Mouse (Mus musculus) thymus, adult 2 months (tissue): Measurements from ENCODE around the gene Tgm5.

ENCODE experiments used
- CTCF ChIP-seq: fragments of 200-500 bp; IDR thresholded peaks from 2 replicates; pipeline ENCODE4 v1.5.1; 2012; ENCODE audit warnings: mild to moderate bottlenecking, control low read depth, low read length, moderate library complexity, borderline replicate concordance; ENCODE audit not compliant: control insufficient read depth, poor library complexity, insufficient read depth; ENCODE audit errors: extremely low read depth
- POLR2A ChIP-seq: fragments of 200-500 bp; IDR thresholded peaks from 2 replicates; pipeline ENCODE4 v1.6.1; 2012; ENCODE audit warnings: mild to moderate bottlenecking, low read length, control low read depth, moderate library complexity; ENCODE audit not compliant: control insufficient read depth, poor library complexity, insufficient read depth; ENCODE audit errors: extremely low read depth

- TF ChIP-seq CTCF = no peak
- TF ChIP-seq POLR2A = no peak
Measured at GRCm38 (mm10) chr2:121074747-121075146, 10.9 kb downstream of the Tgm5 start.
